Mouse (Mus musculus) bone marrow macrophage, adult 2 months (primary cell): Measurements from ENCODE around the gene Tmco4. TPM values are rescaled to one million over a fixed set of nuclear protein-coding genes. Genes with fewer than 3 reads are reported as not detected.
A peak's percentile ranks its signal among the peaks of the same experiment; 100 is the strongest.

Source experiments
- H3K27ac ChIP-seq: 2 replicates; pipeline ENCODE4 v1.5.1; 2012; ENCODE audit warnings: low read depth, low read length; ENCODE audit not compliant: insufficient read depth
- H3K4me1 ChIP-seq: 2 replicates; pipeline ENCODE4 v1.6.1; 2012; ENCODE audit warnings: low read length; ENCODE audit not compliant: control insufficient read depth, insufficient read depth
- H3K4me3 ChIP-seq: 2 replicates; pipeline ENCODE4 v1.5.1; 2012; ENCODE audit warnings: mild to moderate bottlenecking, low read length, moderate library complexity; ENCODE audit not compliant: insufficient read depth
- CTCF ChIP-seq: IDR thresholded peaks from 2 replicates; pipeline ENCODE4 v1.5.1; 2012; ENCODE audit warnings: low read depth, mild to moderate bottlenecking, low read length, moderate library complexity
- POLR2A ChIP-seq: IDR thresholded peaks from 2 replicates; pipeline ENCODE4 v1.6.1; 2012; ENCODE audit warnings: mild to moderate bottlenecking, low read depth, low read length, borderline replicate concordance
- polyA plus RNA-seq: library from polyadenylated mRNA; stranded (reverse); fragments of >200 nt; gene quantifications from 2 replicates; pipeline ENCODE4 v1.2.4, GENCODE M21; 2012; ENCODE audit not compliant: missing spikeins, insufficient read depth, insufficient read length

Tmco4 gene
- polyA plus RNA-seq, 1 experiment = 6.5 TPM

DNA sequence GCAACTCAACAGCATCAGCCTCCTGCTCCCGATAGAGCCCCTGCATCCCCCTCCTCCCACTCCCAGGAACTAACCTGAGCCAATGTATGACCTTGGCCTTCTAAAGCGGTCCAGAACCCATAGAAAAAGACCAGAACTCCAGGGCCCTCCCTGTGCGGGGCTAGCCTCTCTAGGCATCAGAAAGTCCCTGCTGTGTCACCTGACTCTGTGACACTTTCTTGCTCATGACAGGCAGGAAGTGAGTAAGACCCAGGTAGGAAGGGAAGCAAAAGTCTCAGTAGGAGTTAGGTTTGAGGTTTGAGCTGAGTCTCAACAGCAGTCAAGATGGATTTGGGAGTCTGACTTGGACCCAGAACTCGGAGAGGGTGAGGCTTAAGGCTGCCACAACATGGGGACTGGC, 114.3 kb downstream of the Tmco4 start:
- Histone ChIP-seq H3K27ac (no peak overlapping the region), H3K4me1 (no peaks in the 10 kb centered on the region), H3K4me3 (no peak overlapping the region)
- no peak for TF ChIP-seq CTCF
- TF ChIP-seq POLR2A = no peak

DNA sequence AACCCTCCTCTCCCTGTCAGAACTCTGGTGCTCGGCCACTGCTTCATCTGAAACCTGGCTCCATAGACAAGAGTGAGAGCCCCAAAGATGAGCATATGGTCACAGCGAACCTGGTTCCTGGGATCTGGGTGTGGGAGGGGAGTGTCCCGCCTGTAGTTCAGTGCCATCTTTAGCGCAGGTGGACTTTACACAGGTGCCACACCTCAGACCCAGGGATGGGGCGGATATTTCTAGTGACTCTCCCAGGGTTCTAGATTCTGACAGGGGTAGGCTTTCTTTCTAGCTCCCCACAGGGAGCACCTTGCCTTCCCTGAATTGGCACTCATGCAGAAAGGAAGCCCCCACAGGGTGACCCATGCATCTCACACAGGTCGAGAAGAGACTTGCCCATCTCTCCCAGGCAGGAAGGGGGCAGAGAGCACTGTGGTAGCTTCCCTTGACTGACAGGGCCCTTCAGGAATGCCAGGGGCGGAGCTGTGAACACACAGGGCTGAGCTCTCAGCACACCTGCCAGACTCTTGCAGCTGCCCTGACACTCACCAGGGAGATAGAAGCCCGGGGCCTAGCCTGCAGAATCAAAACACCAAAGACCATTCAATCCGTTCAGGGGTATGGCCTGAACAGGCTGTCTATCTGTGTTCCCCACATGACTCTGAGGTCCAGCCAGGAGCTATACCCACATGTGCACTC, 116.4 kb downstream of the Tmco4 start:
- Histone ChIP-seq H3K27ac (no peak overlapping the region), H3K4me1 (no peaks in the 10 kb centered on the region), H3K4me3 (no peak overlapping the region)
- no peak for TF ChIP-seq CTCF
- TF ChIP-seq POLR2A = no peak

DNA sequence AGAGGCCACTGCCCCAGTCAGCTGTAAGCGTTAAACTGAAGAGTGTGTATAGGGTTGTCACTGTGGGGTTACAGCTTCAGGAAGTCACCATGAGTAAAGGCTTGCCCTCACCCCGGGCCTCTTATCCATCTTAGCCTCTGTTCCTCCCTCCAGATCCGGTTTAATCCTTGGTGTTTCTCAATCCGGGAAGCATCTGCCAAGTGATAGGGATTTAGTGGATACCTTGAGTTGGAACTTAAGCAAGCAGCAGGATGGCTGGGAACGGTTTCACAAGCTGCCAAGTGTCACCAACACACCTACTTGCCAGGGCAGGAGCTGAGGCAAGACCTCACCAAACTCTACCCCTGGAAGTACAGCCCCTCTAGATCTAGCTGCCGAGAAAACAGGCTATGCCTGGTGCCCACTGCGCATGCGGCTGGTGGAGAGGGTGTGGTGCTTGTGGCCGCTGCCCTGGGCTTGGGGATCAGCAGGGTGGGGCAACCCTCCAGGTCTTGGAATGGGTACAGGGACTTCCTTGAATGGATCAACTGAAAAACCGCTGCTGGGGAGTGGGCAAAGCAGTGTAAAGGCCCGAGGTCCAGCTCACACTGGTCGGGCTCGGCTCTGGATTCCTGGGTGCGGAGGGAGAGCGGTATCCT, 117.7 kb downstream of the Tmco4 start:
- H3K4me1 ChIP-seq = no peaks in the 10 kb centered on the region
- no peak overlapping the region for H3K27ac ChIP-seq
- no peak overlapping the region for H3K4me3 ChIP-seq
- TF ChIP-seq POLR2A = no peak
- no peak for TF ChIP-seq CTCF

DNA sequence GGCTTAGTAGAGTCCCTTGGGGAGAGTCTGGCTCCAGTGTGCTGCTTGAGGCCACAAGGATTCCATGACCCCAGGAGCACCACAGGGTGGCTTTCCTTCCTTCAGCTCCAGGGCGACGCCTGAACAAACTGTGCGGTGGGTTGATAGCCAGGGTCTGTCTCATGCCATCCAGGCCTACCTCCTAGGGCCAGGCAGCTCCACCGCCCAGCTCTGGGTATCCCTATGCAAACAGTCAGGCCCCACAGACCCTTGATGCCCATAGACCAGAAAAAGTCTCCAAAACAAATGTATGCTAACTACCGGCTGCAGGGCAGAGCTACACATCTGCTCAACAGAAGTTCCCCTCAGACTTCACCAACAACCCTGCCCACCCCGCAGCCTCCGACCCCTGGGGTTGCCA, 118.4 kb downstream of the Tmco4 start:
- H3K4me1 ChIP-seq = no peaks in the 10 kb centered on the region
- no peak overlapping the region for H3K27ac ChIP-seq
- H3K4me3 ChIP-seq = no peak overlapping the region
- TF ChIP-seq POLR2A = no peak

DNA sequence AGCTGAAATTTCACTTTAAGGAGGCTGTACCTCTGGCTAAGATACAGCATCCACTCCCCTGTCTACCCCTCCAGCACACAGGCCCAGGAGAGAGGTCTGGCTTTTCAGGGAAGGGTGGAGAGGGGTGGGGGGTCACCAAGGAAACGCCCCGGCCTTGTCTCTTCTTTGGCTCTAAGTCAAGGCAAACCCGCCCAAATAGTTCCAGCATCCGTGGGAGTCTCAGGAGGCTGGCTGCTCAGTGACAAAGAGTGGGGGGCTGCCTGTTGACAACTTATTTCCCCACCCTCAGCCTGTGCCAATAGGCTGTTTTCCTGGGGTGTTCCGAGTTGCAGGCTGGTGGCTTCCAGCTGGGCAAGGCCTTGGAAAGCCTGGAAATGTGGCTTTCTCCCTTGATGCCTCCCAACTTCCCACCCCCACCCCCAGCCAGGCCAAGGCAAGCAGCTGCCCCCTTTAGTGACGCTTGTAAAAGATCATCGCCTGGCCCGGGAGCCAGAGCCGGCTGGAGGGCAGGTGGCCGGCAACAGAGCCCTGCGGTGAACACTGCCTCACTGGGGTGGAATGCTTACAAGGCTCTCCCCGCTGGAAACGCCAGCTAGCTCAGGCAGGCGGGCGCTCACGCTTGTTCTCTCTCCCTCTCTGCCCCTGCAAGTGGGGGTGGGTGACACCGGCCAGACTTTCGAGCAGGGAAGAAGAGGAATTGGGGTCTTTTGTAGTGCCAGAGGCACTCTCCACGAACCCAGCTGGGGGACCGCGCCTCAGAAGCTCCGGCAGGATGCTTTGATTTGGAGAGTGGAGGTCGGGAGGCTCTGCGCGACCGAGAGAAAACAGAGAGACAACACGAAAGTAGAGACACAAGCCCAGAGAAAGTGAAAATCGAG, 119.0 kb downstream of the Tmco4 start:
- TF ChIP-seq POLR2A (no peak), CTCF (no peak)
- peak overlapping the region; percentile 51 for H3K4me3 ChIP-seq
- no peak overlapping the region for H3K27ac ChIP-seq
- H3K4me1 ChIP-seq = no peaks in the 10 kb centered on the region

DNA sequence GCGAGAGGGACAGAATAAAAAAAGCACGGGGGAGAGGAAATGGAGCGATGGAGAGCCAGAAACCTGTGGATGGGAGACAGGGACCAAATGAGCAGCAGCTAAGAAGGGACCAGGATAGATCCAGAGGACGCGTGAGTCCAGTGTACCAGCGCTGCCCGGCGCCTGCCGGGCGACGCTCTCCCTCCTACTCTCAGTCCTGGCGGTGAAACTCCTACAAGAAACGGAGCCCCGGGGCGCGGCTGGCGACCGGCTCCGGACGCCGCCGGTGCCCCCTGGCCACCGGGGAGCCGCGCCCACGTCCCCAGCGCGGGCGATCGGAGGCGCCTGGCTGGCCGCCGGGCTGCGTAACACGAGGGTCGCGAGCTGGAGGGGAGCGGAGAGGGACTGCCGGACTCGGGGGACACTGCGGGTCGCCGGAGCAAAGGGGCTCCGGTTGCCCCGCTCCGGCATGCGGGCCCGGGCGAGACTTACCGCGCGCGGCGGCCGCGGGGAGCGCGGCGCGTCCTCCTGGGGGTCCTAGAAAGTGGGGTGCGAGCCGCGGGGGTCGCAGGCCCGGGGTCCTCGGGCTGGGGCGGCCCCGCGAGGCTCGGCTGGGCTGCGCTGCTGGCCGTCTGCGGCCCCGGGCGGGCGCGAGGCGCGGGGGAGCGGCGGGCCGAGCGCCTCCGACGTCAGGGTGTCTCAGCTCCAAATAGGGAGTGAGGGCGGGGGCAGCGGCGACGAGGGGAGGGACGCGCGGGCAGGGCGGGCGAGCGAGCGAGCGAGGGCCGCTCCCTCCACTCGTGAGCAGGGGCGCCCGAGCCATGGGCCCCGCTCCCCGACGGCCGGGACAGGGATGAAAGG, 119.9 kb downstream of the Tmco4 start, which contains the start of gene Nbl1:
Nbl1 (minus strand) TSS at position 638 of the 840 bp plus-strand sequence.
- H3K4me3 ChIP-seq = peak within 1 kb of the TSS; percentile 51
- no peak for TF ChIP-seq CTCF
- no peak for TF ChIP-seq POLR2A

DNA sequence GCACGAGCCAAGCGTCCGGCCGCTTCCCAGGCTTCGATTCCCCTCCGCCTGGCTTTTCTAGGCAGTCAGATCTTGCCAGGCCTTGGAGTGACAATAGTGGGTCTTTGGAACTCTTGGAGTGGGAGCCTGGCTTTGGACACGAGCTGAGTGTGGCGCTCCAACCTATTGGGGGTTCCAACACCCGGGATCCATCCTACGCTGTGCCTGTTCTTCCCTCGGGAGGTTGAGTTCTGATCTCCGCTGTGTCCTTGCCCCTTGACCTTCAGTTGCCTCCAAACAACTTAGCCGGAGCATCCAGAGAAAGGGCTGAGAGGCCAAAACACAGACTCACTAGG, 120.5 kb downstream of the Tmco4 start:
- H3K4me1 ChIP-seq = no peaks in the 10 kb centered on the region
- no peak overlapping the region for H3K27ac ChIP-seq
- TF ChIP-seq POLR2A = no peak
- TF ChIP-seq CTCF = no peak
- no peak overlapping the region for H3K4me3 ChIP-seq

More for the DNA sequence above, 119.9 kb downstream of the Tmco4 start, which contains the start of gene Nbl1:
- Histone ChIP-seq H3K4me1 (no peaks in the 10 kb centered on the region), H3K27ac (no peak within 1 kb of the TSS)

DNA sequence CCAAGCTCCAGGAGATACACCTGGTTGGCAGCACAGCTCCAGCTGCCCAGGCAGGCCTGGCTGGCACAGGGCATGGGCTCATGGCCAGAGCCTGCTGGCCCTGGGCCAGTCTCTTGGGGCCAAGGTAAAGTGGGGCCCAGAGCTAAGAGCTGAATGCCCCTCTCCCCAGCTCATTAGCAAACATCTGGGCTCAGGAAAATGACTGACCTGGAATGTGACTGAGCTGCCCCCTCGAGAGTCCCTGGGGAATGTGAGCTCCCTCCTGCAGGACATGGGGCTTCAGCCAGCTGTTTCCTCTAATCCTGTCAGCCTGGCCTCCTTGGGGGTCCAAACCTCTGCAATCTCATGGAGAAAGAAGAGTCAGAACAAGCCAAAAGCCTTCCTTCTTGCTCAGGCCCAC, 122.7 kb downstream of the Tmco4 start:
- TF ChIP-seq CTCF = no peak
- no peak for TF ChIP-seq POLR2A
- no peaks in the 10 kb centered on the region for H3K4me1 ChIP-seq
- no peak overlapping the region for H3K4me3 ChIP-seq
- no peak overlapping the region for H3K27ac ChIP-seq

DNA sequence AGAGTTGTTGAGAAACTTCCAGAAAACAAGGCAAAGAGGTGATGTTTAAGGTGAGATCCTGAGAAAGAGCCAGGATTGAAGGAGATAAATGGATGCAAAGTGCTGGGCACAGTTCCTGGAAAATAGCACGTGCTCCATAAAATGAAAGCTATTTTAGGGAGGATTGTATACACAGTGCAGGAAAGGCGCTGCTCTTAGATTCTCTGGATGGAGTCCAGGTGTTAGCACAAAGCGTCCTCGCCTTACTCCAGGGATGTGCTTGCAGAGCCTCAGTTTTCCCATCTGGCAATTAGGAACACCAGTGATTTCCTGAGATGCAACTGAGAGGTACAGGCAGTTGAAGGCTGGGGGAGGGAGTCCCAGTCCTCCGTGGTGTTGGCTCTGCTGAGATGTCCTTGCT, 123.5 kb downstream of the Tmco4 start:
- Histone ChIP-seq H3K27ac (no peak overlapping the region), H3K4me3 (no peak overlapping the region), H3K4me1 (no peaks in the 10 kb centered on the region)
- no peak for TF ChIP-seq CTCF
- TF ChIP-seq POLR2A = no peak
